9 mouse cellular contexts compared by ENCODE assay signal in the genomic region with DNA sequence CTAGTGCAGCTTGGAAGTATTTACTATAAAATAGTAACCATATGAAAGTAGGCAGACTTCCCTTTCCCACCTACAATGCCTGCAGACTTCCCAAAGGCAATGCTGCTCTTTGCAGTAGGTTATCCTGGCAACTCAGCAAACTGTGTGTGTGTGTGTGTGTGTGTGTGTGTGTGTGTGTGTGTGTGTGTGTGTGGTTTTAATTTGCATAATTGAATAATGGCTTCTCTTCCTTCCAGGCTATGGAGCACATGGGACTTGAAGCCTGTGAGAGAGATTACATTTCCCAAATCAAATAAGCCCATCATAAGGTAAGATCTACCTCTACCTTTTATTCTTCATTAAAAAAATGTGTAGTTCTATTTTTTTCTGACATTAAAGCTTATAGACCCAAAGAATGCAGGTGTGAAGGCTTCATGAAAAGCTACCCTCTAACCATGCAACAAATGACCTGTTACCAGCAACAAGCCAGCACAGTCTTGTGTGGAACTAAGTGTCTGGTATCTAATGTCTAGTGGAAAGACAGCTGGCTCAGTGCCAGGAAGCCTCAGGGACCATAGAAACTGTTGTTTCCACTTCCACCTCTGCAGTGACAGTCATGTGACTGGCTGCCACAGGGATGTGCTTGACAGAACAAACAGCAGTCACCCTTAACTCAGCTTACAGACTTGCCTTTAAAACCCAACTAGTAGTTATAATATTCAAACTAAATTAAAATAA. TPM values are rescaled to one million over a fixed set of nuclear protein-coding genes. Genes with fewer than 3 reads are reported as not detected.
DNase-seq lines count a peak whose midpoint lies in the region; ATAC-seq lines count a peak whose summit lies in the region.
"Had no signal": no experiment of that assay in that cellular context is flagged by ENCODE, and none has a peak within 500 bp of the region (broad histone marks: within the 10 kb centered on the region; RNA-seq: fewer than 3 reads in every experiment).

No protein-coding gene starts in this region.

- no peak overlapping the region for H3K27ac ChIP-seq in midbrain, embryonic 14.5 days (replicated peaks; ENCODE audit: low read depth, low read length)

- H3K4me2 ChIP-seq in midbrain, embryonic 14.5 days (ENCODE audit: low read length): no peak overlapping the region

- peaks cover 3% of the 10 kb centered on the region for H3K36me3 ChIP-seq in midbrain, embryonic 14.5 days (ENCODE audit: control insufficient read depth, insufficient read depth, low read length)

- no peaks in the 10 kb centered on the region for H3K4me1 ChIP-seq in midbrain, embryonic 14.5 days (ENCODE audit: control insufficient read depth, insufficient read depth, low read length)

- no peaks in the 10 kb centered on the region for H3K27me3 ChIP-seq in midbrain, embryonic 14.5 days (ENCODE audit: control insufficient read depth, insufficient read depth, low read length)

- no peak overlapping the region for H3K9ac ChIP-seq in midbrain, embryonic 14.5 days (replicated peaks; ENCODE audit: low read length)

- DNase-seq in adrenal gland, postnatal 36 days: peak; percentile 14 to 25
- DNase-seq in adrenal gland, adult 2 months: no peak
- peak; percentile 3 for DNase-seq in urinary bladder, postnatal 14 days (ENCODE audit: low spot score)
- no peak for DNase-seq in urinary bladder, adult 2 months (ENCODE audit: low spot score)
- peak; percentile 16 for DNase-seq in induced T-regulatory cell, adult 2 months (ENCODE audit: low read depth)
- peak; percentile 83 for DNase-seq in midbrain, embryonic 14.5 days
- no peak for DNase-seq in ovary, postnatal 10 days (ENCODE audit: low spot score)
- DNase-seq in gastrocnemius, postnatal 25 days: no peak

- peak; percentile 78 for ATAC-seq in midbrain, embryonic 14.5 days (ENCODE audit: low FRiP score, low TSS enrichment)

- no peaks in the 10 kb centered on the region for H3K9me3 ChIP-seq in midbrain, embryonic 14.5 days (ENCODE audit: control insufficient read depth, low read length)

- no peak overlapping the region for H3K4me3 ChIP-seq in midbrain, embryonic 14.5 days (replicated peaks; ENCODE audit: low read depth, low read length)
- H3K4me3 ChIP-seq: erythroblast, embryonic 14.5 days had no signal

RNA-seq across cellular contexts. Expression of gene Gng4, which starts 7.9 kb away (rescaled TPM):
- 10 to 100 TPM in 1 of 2 experiments, 1 to 10 TPM in 1; 8.1 to 12.0 TPM for total RNA-seq in adrenal gland, postnatal 36 days (2021)
- total RNA-seq in adrenal gland, adult 2 months (2021): 10 to 100 TPM; 14.7 to 16.2 TPM
- 15.6 and 27.6 TPM in 2 replicates for polyA plus RNA-seq in adrenal gland, adult 2 months (2012; rRNA removed)
- 0.89 and 1.1 TPM in 2 replicates for polyA plus RNA-seq in urinary bladder, adult 2 months (2012; rRNA removed)
- polyA plus RNA-seq in midbrain, embryonic 14.5 days (2014; fragmentation: Nextera tagmentation; extraction: Ambion mirVana): 42.1 and 49.1 TPM in 2 replicates
- under 1 TPM in 1 of 2 experiments, not detected in 1; 0.31 TPM for total RNA-seq in gastrocnemius, postnatal 25 days (2021)
- polyA plus RNA-seq: erythroblast, embryonic 14.5 days had no signal

Comparison
In these comparisons a context has a peak if more than half of its experiments do, and no peak if none do; other contexts are left out.
1. DNase-seq: peak in adrenal gland, postnatal 36 days (2 of 2), urinary bladder, postnatal 14 days (single experiment), induced T-regulatory cell, adult 2 months (single experiment) and midbrain, embryonic 14.5 days (single experiment); none in adrenal gland, adult 2 months (single experiment), urinary bladder, adult 2 months (single experiment), ovary, postnatal 10 days (single experiment) and gastrocnemius, postnatal 25 days (single experiment).
2. RNA of gene Gng4, which starts 7.9 kb away (total RNA-seq): 14.7 to 16.2 TPM in adrenal gland, adult 2 months and 8.1 to 12.0 TPM in adrenal gland, postnatal 36 days; 0.31 TPM in gastrocnemius, postnatal 25 days; every median in the first group is over 4 times any median in the second.